Mouse (Mus musculus): Measurements from ENCODE around the gene Acsbg2. TPM values are rescaled to one million over a fixed set of nuclear protein-coding genes. Genes with fewer than 3 reads are reported as not detected.
A peak's percentile ranks its signal among the peaks of the same experiment; 100 is the strongest.

Acsbg2 gene
- total and polyA plus RNA-seq, 3 experiments, result not detected

GRCm38 (mm10) chr17:56832918-56833317 lies 41.3 kb downstream of the Acsbg2 start:
- TF ChIP-seq ZKSCAN1 (IDR thresholded peaks at IDR 0.05; ENCODE audit: low read depth, low read length), result no peak
- Histone ChIP-seq H3K79me2 (ENCODE audit: control insufficient read depth, insufficient read depth, low read length, poor library complexity) (peaks cover 14% of the 10 kb centered on the region), H3K9me3 (replicated peaks; ENCODE audit: insufficient read depth, low read length) (no peaks in the 10 kb centered on the region), H3K4me1 (ENCODE audit: control insufficient read depth in 1 of 2, insufficient read depth in 2 of 2, low read length in 2 of 2) (peaks cover 0 to 30% of the 10 kb centered on the region in 2 experiments; a peak in 2 of 4 replicates), H3K9ac (ENCODE audit: control insufficient read depth, low read depth, low read length, poor library complexity, severe bottlenecking) (no peak overlapping the region), H3K27ac (ENCODE audit: control insufficient read depth, low read depth, low read length) (no peak overlapping the region), H3K27me3 (ENCODE audit: control insufficient read depth in 1 of 2, insufficient read depth in 2 of 2, low read length in 2 of 2) (no peaks in the 10 kb centered on the region; a peak in 1 of 4 replicates), H3K36me3 (ENCODE audit: control insufficient read depth in 1 of 2, insufficient read depth in 2 of 2, low read length in 2 of 2) (peaks cover 0 to 23% of the 10 kb centered on the region in 2 experiments; a peak in 2 of 4 replicates), H3K4me3 (ENCODE audit: control insufficient read depth in 1 of 2, insufficient read depth in 1 of 2, low read depth in 2 of 2, low read length in 2 of 2) (no peak overlapping the region)
- DNase-seq (ENCODE audit: low read depth, low spot score), result no peak

- 0 out of 2 replicates have a peak, but pooled peaks have one; percentile 86 for TF ChIP-seq MAZ (IDR thresholded peaks at IDR 0.05; ENCODE audit: low read depth, low read length)
- TF ChIP-seq ZNF384 (IDR thresholded peaks at IDR 0.05; ENCODE audit: low read depth, low read length), result peak; percentile 96
- TF ChIP-seq EP300 (IDR thresholded peaks at IDR 0.05; ENCODE audit: low read depth in 1 of 2, low read length in 2 of 2), result peak in 1 of 2 experiments; percentile 3; a peak in 1 of 4 replicates
- TF ChIP-seq ZKSCAN1 (IDR thresholded peaks at IDR 0.05; ENCODE audit: low read depth, low read length), result no peak
- peak; percentile 34; the same call in 1 of the 2 replicates for TF ChIP-seq TBP (IDR thresholded peaks at IDR 0.05; ENCODE audit: low read depth, low read length)
- TF ChIP-seq E2F4 (IDR thresholded peaks at IDR 0.05; ENCODE audit: borderline replicate concordance, low read depth, low read length), result no peak
- TF ChIP-seq MEF2A (IDR thresholded peaks at IDR 0.05; ENCODE audit: extremely low read depth, insufficient replicate concordance, low read depth, low read length, poor library complexity, severe bottlenecking), result no peak
- no peak for TF ChIP-seq ZMIZ1 (IDR thresholded peaks at IDR 0.05; ENCODE audit: low read depth, low read length)
- no peak for TF ChIP-seq POLR2AphosphoS5 (IDR thresholded peaks at IDR 0.05; ENCODE audit: borderline replicate concordance, low read depth, low read length)
- TF ChIP-seq NRF1 (IDR thresholded peaks at IDR 0.05; ENCODE audit: insufficient read depth, low read depth, low read length, poor library complexity, severe bottlenecking), result peak; percentile 56
- no peak for TF ChIP-seq MYC (IDR thresholded peaks at IDR 0.05; ENCODE audit: low read depth, low read length)
- peak in 2 of 3 experiments; percentile 19 to 43; a peak in 4 of 6 replicates for TF ChIP-seq CTCF (IDR thresholded peaks at IDR 0.05 in 2 of 3, conservative IDR thresholded peaks at IDR 0.05 in 1 of 3; ENCODE audit: control insufficient read depth in 1 of 3, insufficient read depth in 1 of 3, low read depth in 2 of 3, low read length in 3 of 3, poor library complexity in 1 of 3, severe bottlenecking in 1 of 3)
- TF ChIP-seq ETS1 (IDR thresholded peaks at IDR 0.05; ENCODE audit: low read depth, low read length), result no peak; the same call in 1 of the 2 replicates
- no peak for TF ChIP-seq POLR2AphosphoS2 (IDR thresholded peaks at IDR 0.05; ENCODE audit: low read length)
- TF ChIP-seq HCFC1 (IDR thresholded peaks at IDR 0.05; ENCODE audit: low read depth, low read length), result peak; percentile 81
- 0 out of 2 replicates have a peak, but pooled peaks have one; percentile 58 for TF ChIP-seq ELF1 (IDR thresholded peaks at IDR 0.05; ENCODE audit: low read depth, low read length)
- peak; percentile 41; the same call in 1 of the 2 replicates for TF ChIP-seq TCF12 (IDR thresholded peaks at IDR 0.05; ENCODE audit: low read depth, low read length)
- no peak for TF ChIP-seq ZC3H11A (IDR thresholded peaks at IDR 0.05; ENCODE audit: low read depth, low read length)
- TF ChIP-seq POLR2A (IDR thresholded peaks at IDR 0.05; ENCODE audit: control insufficient read depth in 1 of 2, insufficient read depth in 1 of 2, low read depth in 1 of 2, low read length in 2 of 2, poor library complexity in 1 of 2), result peak in 1 of 2 experiments; percentile 73; a peak in 2 of 4 replicates
- no peak for TF ChIP-seq KAT2A (conservative IDR thresholded peaks at IDR 0.05; ENCODE audit: low read depth, low read length)
- no peak for TF ChIP-seq GATA1 (IDR thresholded peaks at IDR 0.05; ENCODE audit: low read depth, low read length)
- TF ChIP-seq RAD21 (IDR thresholded peaks at IDR 0.05; ENCODE audit: low read depth, low read length), result no peak
- TF ChIP-seq CHD1 (IDR thresholded peaks at IDR 0.05; ENCODE audit: low read depth, low read length), result no peak
- no peak for TF ChIP-seq BHLHE40 (IDR thresholded peaks at IDR 0.05; ENCODE audit: borderline replicate concordance, low read depth, low read length)
- peak; percentile 63; the same call in 1 of the 2 replicates for TF ChIP-seq MXI1 (IDR thresholded peaks at IDR 0.05; ENCODE audit: low read depth, low read length)
- TF ChIP-seq USF2 (IDR thresholded peaks at IDR 0.05; ENCODE audit: borderline replicate concordance in 1 of 2, insufficient read depth in 1 of 2, low read depth in 1 of 2, low read length in 2 of 2), result no peak
- TF ChIP-seq TAL1 (IDR thresholded peaks at IDR 0.05; ENCODE audit: low read length), result no peak
- TF ChIP-seq SIN3A (IDR thresholded peaks at IDR 0.05; ENCODE audit: low read length), result peak; percentile 92
- H3K9ac ChIP-seq (ENCODE audit: control insufficient read depth, low read depth, low read length, poor library complexity, severe bottlenecking), result peak overlapping the region; percentile 61
- peaks cover 0 to 31% of the 10 kb centered on the region in 2 experiments; a peak in 2 of 4 replicates for H3K36me3 ChIP-seq (ENCODE audit: control insufficient read depth in 1 of 2, insufficient read depth in 2 of 2, low read length in 2 of 2)
- peak; percentile 99 for DNase-seq (ENCODE audit: low read depth, low spot score)
- H3K27me3 ChIP-seq (ENCODE audit: control insufficient read depth in 1 of 2, insufficient read depth in 2 of 2, low read length in 2 of 2), result no peaks in the 10 kb centered on the region
- H3K79me2 ChIP-seq (ENCODE audit: control insufficient read depth, insufficient read depth, low read length, poor library complexity), result peaks cover 17% of the 10 kb centered on the region
- peak overlapping the region; percentile 50 for H3K27ac ChIP-seq (ENCODE audit: control insufficient read depth, low read depth, low read length)
- H3K4me1 ChIP-seq (ENCODE audit: control insufficient read depth in 1 of 2, insufficient read depth in 2 of 2, low read length in 2 of 2), result peaks cover 0 to 39% of the 10 kb centered on the region in 2 experiments; a peak in 2 of 4 replicates
- H3K4me3 ChIP-seq (ENCODE audit: control insufficient read depth in 1 of 2, insufficient read depth in 1 of 2, low read depth in 2 of 2, low read length in 2 of 2), result peak overlapping the region; percentile 35 to 55
- H3K9me3 ChIP-seq (replicated peaks; ENCODE audit: insufficient read depth, low read length), result no peaks in the 10 kb centered on the region
Measured at GRCm38 (mm10) chr17:56831111-56831816, 43.0 kb downstream of the Acsbg2 start.
